Mouse (Mus musculus) cortical plate, adult 2 months (tissue): ENCODE measurements at regions not wholly inside any gene's neighbourhood (a gene's known extent, or its start where the extent isn't known, plus 50 kb on each side); places are given as distances from the start of the nearest gene placed in this dataset.

Experiments used
- CTCF ChIP-seq: fragments of 200-500 bp; IDR thresholded peaks from 2 replicates; pipeline ENCODE4 v1.5.1; 2011; ENCODE audit warnings: mild to moderate bottlenecking, control low read depth, low read length; ENCODE audit not compliant: insufficient read depth; ENCODE audit errors: extremely low read depth
- POLR2A ChIP-seq: fragments of 200-500 bp; IDR thresholded peaks from 2 replicates; pipeline ENCODE4 v1.6.1; 2011; ENCODE audit warnings: mild to moderate bottlenecking, low read length, control low read depth; ENCODE audit not compliant: insufficient read depth; ENCODE audit errors: extremely low read depth

DNA sequence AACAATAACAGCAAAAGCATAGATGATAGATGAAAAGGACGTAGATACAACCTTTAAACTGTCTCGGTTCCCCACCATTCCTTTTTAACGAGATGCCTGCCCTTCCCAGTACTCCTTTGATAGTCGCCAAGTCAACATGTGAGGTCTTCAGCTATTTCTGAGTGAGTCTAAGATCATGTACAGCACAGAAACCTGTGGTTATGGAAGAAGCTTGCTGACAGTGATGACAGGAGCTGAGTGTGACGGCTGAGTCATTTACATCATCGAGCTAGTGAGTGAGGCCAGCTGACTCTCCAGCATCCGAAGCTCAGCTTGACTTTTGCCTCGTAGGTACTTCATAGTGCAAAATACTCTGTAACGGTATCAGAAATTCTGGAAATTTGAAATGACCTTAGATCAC is 160.1 kb upstream of the Mast4 start:
- no peak for TF ChIP-seq POLR2A
- TF ChIP-seq CTCF: no peak
